In the genomic region with DNA sequence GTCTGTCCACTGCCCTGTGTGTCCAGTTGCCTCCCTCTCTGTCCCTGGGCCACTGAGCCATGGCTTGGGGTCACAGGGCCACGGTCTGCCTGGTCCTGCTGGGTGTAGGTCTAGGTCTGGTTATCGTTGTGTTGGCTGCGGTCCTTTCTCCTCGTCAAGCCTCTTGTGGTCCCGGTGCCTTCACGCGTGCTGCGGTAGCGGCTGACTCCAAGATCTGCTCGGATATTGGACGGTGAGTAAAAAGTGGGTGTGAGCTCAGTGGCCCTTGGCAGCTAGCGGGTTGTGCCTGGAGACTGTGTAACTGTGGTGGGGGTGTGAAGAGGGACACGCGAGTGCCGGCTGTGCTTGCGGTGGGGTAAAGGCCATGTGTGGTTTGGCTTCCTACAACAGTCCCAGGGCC, we compare ENCODE assay signal across 8 mouse cellular contexts. TPM values are rescaled to one million over a fixed set of nuclear protein-coding genes. Genes with fewer than 3 reads are reported as not detected.
DNase-seq lines count a peak whose midpoint lies in the region; ATAC-seq lines count a peak whose summit lies in the region.

No protein-coding gene starts in this region.

- 89% methylated on average over 16 of the region's 16 CpGs for WGBS in neural tube, embryonic 13.5 days
- 70% methylated on average over 16 of the region's 16 CpGs for WGBS in heart, embryonic 10.5 days
- WGBS in kidney, embryonic 15.5 days = 45% methylated on average over 16 of the region's 16 CpGs

- 0 out of 2 replicates have a peak overlapping the region, but pooled peaks have one; percentile 18 for H3K4me2 ChIP-seq in neural tube, embryonic 13.5 days
- peak overlapping the region; percentile 46 for H3K4me2 ChIP-seq in kidney, embryonic 15.5 days

- peak overlapping the region; percentile 2; the same call in 1 of the 2 replicates for H3K4me3 ChIP-seq in neural tube, embryonic 13.5 days
- peak overlapping the region; percentile 10; the same call in 1 of the 2 replicates for H3K4me3 ChIP-seq in heart, embryonic 10.5 days
- peak overlapping the region; percentile 24 for H3K4me3 ChIP-seq in kidney, embryonic 15.5 days (replicated peaks)
- H3K4me3 ChIP-seq in megakaryocyte, embryonic 14.5 days (replicated peaks) = peak overlapping the region; percentile 87

- peaks cover 6% of the 10 kb centered on the region; the same call in 1 of the 2 replicates for H3K27me3 ChIP-seq in neural tube, embryonic 13.5 days
- peaks cover 13% of the 10 kb centered on the region for H3K27me3 ChIP-seq in heart, embryonic 10.5 days (ENCODE audit: insufficient read depth, poor library complexity, severe bottlenecking)
- peaks cover 4% of the 10 kb centered on the region; the same call in 1 of the 2 replicates for H3K27me3 ChIP-seq in kidney, embryonic 15.5 days
- H3K27me3 ChIP-seq in megakaryocyte, embryonic 14.5 days (replicated peaks) = peaks cover 12% of the 10 kb centered on the region

- H3K27ac ChIP-seq in neural tube, embryonic 13.5 days (replicated peaks) = peak overlapping the region; percentile 28; the same call in 1 of the 2 replicates
- H3K27ac ChIP-seq in heart, embryonic 10.5 days = peak overlapping the region; percentile 81
- peak overlapping the region; percentile 84 for H3K27ac ChIP-seq in kidney, embryonic 15.5 days

- H3K9ac ChIP-seq in neural tube, embryonic 13.5 days = 0 out of 2 replicates have a peak overlapping the region, but pooled peaks have one; percentile 34
- H3K9ac ChIP-seq in kidney, embryonic 15.5 days = peak overlapping the region; percentile 7; the same call in 1 of the 2 replicates

- no peak for DNase-seq in neural tube, embryonic 10.5 days (ENCODE audit: extremely low spot score, low spot score)
- DNase-seq in heart, embryonic 10.5 days (ENCODE audit: low spot score) = no peak
- DNase-seq in left cerebral cortex, adult 11 months (ENCODE audit: low spot score) = no peak
- DNase-seq in layer of hippocampus, postnatal 14 days (ENCODE audit: low spot score in 2 of 2) = no peak
- DNase-seq in right cerebral cortex, postnatal 36 days (ENCODE audit: low spot score in 2 of 2) = no peak

- H3K4me1 ChIP-seq in neural tube, embryonic 13.5 days (replicated peaks) = peaks cover 18% of the 10 kb centered on the region
- peaks cover 46% of the 10 kb centered on the region for H3K4me1 ChIP-seq in heart, embryonic 10.5 days
- peaks cover 64% of the 10 kb centered on the region for H3K4me1 ChIP-seq in kidney, embryonic 15.5 days
- H3K4me1 ChIP-seq in megakaryocyte, embryonic 14.5 days = peaks cover 88% of the 10 kb centered on the region

- no peaks in the 10 kb centered on the region for H3K9me3 ChIP-seq in neural tube, embryonic 13.5 days
- H3K9me3 ChIP-seq in heart, embryonic 10.5 days = no peaks in the 10 kb centered on the region
- H3K9me3 ChIP-seq in kidney, embryonic 15.5 days (replicated peaks) = no peaks in the 10 kb centered on the region
- no peaks in the 10 kb centered on the region for H3K9me3 ChIP-seq in megakaryocyte, embryonic 14.5 days

- ATAC-seq in neural tube, embryonic 13.5 days (ENCODE audit: low read depth) = no peak
- peak; percentile 17; the same call in 1 of the 2 replicates for ATAC-seq in kidney, embryonic 15.5 days (replicated peaks; ENCODE audit: low FRiP score)

- H3K36me3 ChIP-seq in neural tube, embryonic 13.5 days = no peaks in the 10 kb centered on the region
- no peaks in the 10 kb centered on the region for H3K36me3 ChIP-seq in heart, embryonic 10.5 days
- no peaks in the 10 kb centered on the region for H3K36me3 ChIP-seq in kidney, embryonic 15.5 days
- peaks cover 11% of the 10 kb centered on the region for H3K36me3 ChIP-seq in megakaryocyte, embryonic 14.5 days (replicated peaks; ENCODE audit: low read length)

RNA-seq across cellular contexts. Expression of a gene that starts 0.5 kb away (rescaled TPM):
- 1.6 and 2.4 TPM in 2 replicates for polyA plus RNA-seq in neural tube, embryonic 13.5 days (2015; fragmentation: Nextera tagmentation; extraction: Ambion mirVana)
- polyA plus RNA-seq in heart, embryonic 10.5 days (2016; fragmentation: Nextera tagmentation; extraction: Ambion mirVana) = 1.4 and 4.9 TPM in 2 replicates
- polyA plus RNA-seq in kidney, embryonic 15.5 days (2015; fragmentation: Nextera tagmentation; extraction: Ambion mirVana) = 6.7 and 7.7 TPM in 2 replicates
- polyA plus RNA-seq in megakaryocyte, embryonic 14.5 days (2012; ENCODE audit: insufficient read depth, low replicate concordance) = 4.5 and 13.7 TPM in 2 replicates
- 1 to 10 TPM; 2.9 to 4.0 TPM for total RNA-seq in layer of hippocampus, postnatal 14 days (2021)

RNA-seq across cellular contexts. Expression of a gene that starts 28.2 kb away (rescaled TPM):
- 0.40 and 1.6 TPM in 2 replicates for polyA plus RNA-seq in neural tube, embryonic 13.5 days (2015; fragmentation: Nextera tagmentation; extraction: Ambion mirVana)
- polyA plus RNA-seq in heart, embryonic 10.5 days (2016; fragmentation: Nextera tagmentation; extraction: Ambion mirVana) = 0.27 and 1.9 TPM in 2 replicates
- 128 and 137 TPM in 2 replicates for polyA plus RNA-seq in kidney, embryonic 15.5 days (2015; fragmentation: Nextera tagmentation; extraction: Ambion mirVana)
- 0.84 TPM in 1 of 2 replicates, not detected in the other for polyA plus RNA-seq in megakaryocyte, embryonic 14.5 days (2012; ENCODE audit: insufficient read depth, low replicate concordance)
- total RNA-seq in layer of hippocampus, postnatal 14 days (2021) = 1 to 10 TPM; 2.0 to 2.8 TPM

RNA-seq across cellular contexts. Expression of a gene that starts 29.5 kb away (rescaled TPM):
- polyA plus RNA-seq in neural tube, embryonic 13.5 days (2015; fragmentation: Nextera tagmentation; extraction: Ambion mirVana) = 22.2 and 24.0 TPM in 2 replicates
- 0.78 and 1.1 TPM in 2 replicates for polyA plus RNA-seq in heart, embryonic 10.5 days (2016; fragmentation: Nextera tagmentation; extraction: Ambion mirVana)
- polyA plus RNA-seq in kidney, embryonic 15.5 days (2015; fragmentation: Nextera tagmentation; extraction: Ambion mirVana) = 3.0 and 3.1 TPM in 2 replicates
- polyA plus RNA-seq in megakaryocyte, embryonic 14.5 days (2012; ENCODE audit: insufficient read depth, low replicate concordance) = not detected in 2 replicates
- 10 to 100 TPM; 12.9 to 15.2 TPM for total RNA-seq in layer of hippocampus, postnatal 14 days (2021)

RNA-seq across cellular contexts. Expression of a gene that starts 54.2 kb away (rescaled TPM):
- 7.1 TPM in 2 replicates for polyA plus RNA-seq in neural tube, embryonic 13.5 days (2015; fragmentation: Nextera tagmentation; extraction: Ambion mirVana)
- polyA plus RNA-seq in heart, embryonic 10.5 days (2016; fragmentation: Nextera tagmentation; extraction: Ambion mirVana) = 1.3 and 1.4 TPM in 2 replicates
- polyA plus RNA-seq in kidney, embryonic 15.5 days (2015; fragmentation: Nextera tagmentation; extraction: Ambion mirVana) = 16.5 and 22.6 TPM in 2 replicates
- 0.17 TPM in 1 of 2 replicates, not detected in the other for polyA plus RNA-seq in megakaryocyte, embryonic 14.5 days (2012; ENCODE audit: insufficient read depth, low replicate concordance)
- 1 to 10 TPM; 2.1 to 2.4 TPM for total RNA-seq in layer of hippocampus, postnatal 14 days (2021)

Comparison
In these comparisons a context has a peak if more than half of its experiments do, and no peak if none do; other contexts are left out.
1. H3K27ac ChIP-seq: peak in every context shown above with its lines; median percentile 84 in kidney, embryonic 15.5 days; 81 in heart, embryonic 10.5 days; 28 in neural tube, embryonic 13.5 days.
2. H3K4me3 ChIP-seq: peak in every context shown above with its lines; median percentile 87 in megakaryocyte, embryonic 14.5 days; 24 in kidney, embryonic 15.5 days; 10 in heart, embryonic 10.5 days; 2 in neural tube, embryonic 13.5 days.
3. RNA of a gene that starts 28.2 kb away (polyA plus RNA-seq): 128 to 137 TPM in kidney, embryonic 15.5 days; 0.27 to 1.9 TPM in heart, embryonic 10.5 days, 0.84 TPM in megakaryocyte, embryonic 14.5 days and 0.40 to 1.6 TPM in neural tube, embryonic 13.5 days; every median in the first group is over 10 times any median in the second.